Mouse (Mus musculus): Measurements from ENCODE around the gene Igbp1. TPM values are rescaled to one million over a fixed set of nuclear protein-coding genes. Genes with fewer than 3 reads are reported as not detected.

Gene Igbp1
- polyA plus RNA-seq, 1 experiment from 2014 or later, result 34.8 TPM

- 86% methylated on average over 4 of the region's 4 CpGs for WGBS
- Histone ChIP-seq H3K9me3 (replicated peaks; ENCODE audit: control insufficient read depth, low read length) (no peaks in the 10 kb centered on the region), H3K4me2 (ENCODE audit: low read length) (no peak overlapping the region), H3K9ac (ENCODE audit: low read length) (no peak overlapping the region), H3K27me3 (replicated peaks; ENCODE audit: control insufficient read depth, insufficient read depth, low read length) (no peaks in the 10 kb centered on the region), H3K36me3 (ENCODE audit: control insufficient read depth, insufficient read depth, low read length) (peaks cover 16% of the 10 kb centered on the region; the same call in 1 of the 2 replicates), H3K4me1 (ENCODE audit: control insufficient read depth, insufficient read depth, low read length) (no peaks in the 10 kb centered on the region), H3K4me3 (ENCODE audit: low read depth, low read length) (no peak overlapping the region), H3K27ac (ENCODE audit: low read depth, low read length) (no peak overlapping the region)
- no peak for DNase-seq (ENCODE audit: low spot score)
- ATAC-seq, result no peak
Measured at GRCm38 (mm10) chrX:100508164-100508563, 14.1 kb downstream of the Igbp1 start.

- H3K9me3 ChIP-seq (replicated peaks; ENCODE audit: control insufficient read depth, low read length), result no peaks in the 10 kb centered on the region
- H3K27ac ChIP-seq (ENCODE audit: low read depth, low read length), result no peak overlapping the region
- no peak overlapping the region for H3K4me2 ChIP-seq (ENCODE audit: low read length)
- ATAC-seq, result no peak
- H3K27me3 ChIP-seq (replicated peaks; ENCODE audit: control insufficient read depth, insufficient read depth, low read length), result no peaks in the 10 kb centered on the region
- peaks cover 14% of the 10 kb centered on the region; the same call in 1 of the 2 replicates for H3K36me3 ChIP-seq (ENCODE audit: control insufficient read depth, insufficient read depth, low read length)
- H3K4me3 ChIP-seq (ENCODE audit: low read depth, low read length), result no peak overlapping the region
- H3K9ac ChIP-seq (ENCODE audit: low read length), result no peak overlapping the region
- WGBS, result 83% methylated on average over 3 of the region's 3 CpGs
- no peaks in the 10 kb centered on the region for H3K4me1 ChIP-seq (ENCODE audit: control insufficient read depth, insufficient read depth, low read length)
- DNase-seq (ENCODE audit: low spot score), result no peak
Measured at GRCm38 (mm10) chrX:100509921-100510320, 15.8 kb downstream of the Igbp1 start.

GRCm38 (mm10) chrX:100516683-100517082, 22.6 kb downstream of the Igbp1 start:
- no peak overlapping the region for H3K4me3 ChIP-seq (ENCODE audit: low read depth, low read length)
- no peaks in the 10 kb centered on the region for H3K9me3 ChIP-seq (replicated peaks; ENCODE audit: control insufficient read depth, low read length)
- H3K36me3 ChIP-seq (ENCODE audit: control insufficient read depth, insufficient read depth, low read length), result 0 out of 2 replicates have a peak, but pooled peaks cover 3% of the 10 kb centered on the region
- H3K4me1 ChIP-seq (ENCODE audit: control insufficient read depth, insufficient read depth, low read length), result no peaks in the 10 kb centered on the region
- H3K9ac ChIP-seq (ENCODE audit: low read length), result no peak overlapping the region
- no peak overlapping the region for H3K4me2 ChIP-seq (ENCODE audit: low read length)
- WGBS, result 91% methylated on average over 3 of the region's 3 CpGs
- no peak overlapping the region for H3K27ac ChIP-seq (ENCODE audit: low read depth, low read length)
- ATAC-seq (no peak), DNase-seq (ENCODE audit: low spot score) (no peak)
- no peaks in the 10 kb centered on the region for H3K27me3 ChIP-seq (replicated peaks; ENCODE audit: control insufficient read depth, insufficient read depth, low read length)

GRCm38 (mm10) chrX:100517626-100518025, 23.5 kb downstream of the Igbp1 start:
- no peaks in the 10 kb centered on the region for H3K27me3 ChIP-seq (replicated peaks; ENCODE audit: control insufficient read depth, insufficient read depth, low read length)
- no peak for ATAC-seq

GRCm38 (mm10) chrX:100518532-100518931, 24.4 kb downstream of the Igbp1 start:
- no peak overlapping the region for H3K4me2 ChIP-seq (ENCODE audit: low read length)
- 0 out of 2 replicates have a peak, but pooled peaks cover 3% of the 10 kb centered on the region for H3K36me3 ChIP-seq (ENCODE audit: control insufficient read depth, insufficient read depth, low read length)
- DNase-seq (ENCODE audit: low spot score) (no peak), ATAC-seq (no peak)
- 93% methylated on average over 2 of the region's 2 CpGs for WGBS
- H3K27ac ChIP-seq (ENCODE audit: low read depth, low read length), result no peak overlapping the region
- no peaks in the 10 kb centered on the region for H3K9me3 ChIP-seq (replicated peaks; ENCODE audit: control insufficient read depth, low read length)
- H3K4me1 ChIP-seq (ENCODE audit: control insufficient read depth, insufficient read depth, low read length), result no peaks in the 10 kb centered on the region
- H3K27me3 ChIP-seq (replicated peaks; ENCODE audit: control insufficient read depth, insufficient read depth, low read length), result no peaks in the 10 kb centered on the region
- H3K9ac ChIP-seq (ENCODE audit: low read length), result no peak overlapping the region
- H3K4me3 ChIP-seq (ENCODE audit: low read depth, low read length), result no peak overlapping the region

More at GRCm38 (mm10) chrX:100517626-100518025, 23.5 kb downstream of the Igbp1 start:
- WGBS, result 92% methylated on average over 6 of the region's 6 CpGs
- no peak overlapping the region for H3K4me3 ChIP-seq (ENCODE audit: low read depth, low read length)
- no peak overlapping the region for H3K9ac ChIP-seq (ENCODE audit: low read length)
- no peak overlapping the region for H3K4me2 ChIP-seq (ENCODE audit: low read length)
- 0 out of 2 replicates have a peak, but pooled peaks cover 3% of the 10 kb centered on the region for H3K36me3 ChIP-seq (ENCODE audit: control insufficient read depth, insufficient read depth, low read length)
- H3K27ac ChIP-seq (ENCODE audit: low read depth, low read length), result no peak overlapping the region
- no peaks in the 10 kb centered on the region for H3K9me3 ChIP-seq (replicated peaks; ENCODE audit: control insufficient read depth, low read length)
- H3K4me1 ChIP-seq (ENCODE audit: control insufficient read depth, insufficient read depth, low read length), result no peaks in the 10 kb centered on the region
- no peak for DNase-seq (ENCODE audit: low spot score)

GRCm38 (mm10) chrX:100524471-100524870, 30.4 kb downstream of the Igbp1 start, which contains the start of gene Dgat2l6:
TSS of gene Dgat2l6 (plus strand) at chrX:100524838.
- Histone ChIP-seq H3K27me3 (replicated peaks; ENCODE audit: control insufficient read depth, insufficient read depth, low read length) (no peaks in the 10 kb centered on the region), H3K4me2 (ENCODE audit: low read length) (no peak within 1 kb of the TSS), H3K4me3 (ENCODE audit: low read depth, low read length) (no peak within 1 kb of the TSS), H3K9me3 (replicated peaks; ENCODE audit: control insufficient read depth, low read length) (no peaks in the 10 kb centered on the region), H3K4me1 (ENCODE audit: control insufficient read depth, insufficient read depth, low read length) (no peaks in the 10 kb centered on the region), H3K36me3 (ENCODE audit: control insufficient read depth, insufficient read depth, low read length) (no peaks in the 10 kb centered on the region), H3K9ac (ENCODE audit: low read length) (no peak within 1 kb of the TSS), H3K27ac (ENCODE audit: low read depth, low read length) (no peak within 1 kb of the TSS)
- WGBS, result 58% methylated on average over 4 of the region's 4 CpGs
- DNase-seq (ENCODE audit: low spot score) (no peak), ATAC-seq (no peak)

- Histone ChIP-seq H3K36me3 (ENCODE audit: control insufficient read depth, insufficient read depth, low read length) (no peaks in the 10 kb centered on the region), H3K4me3 (ENCODE audit: low read depth, low read length) (no peak overlapping the region), H3K27ac (ENCODE audit: low read depth, low read length) (no peak overlapping the region), H3K9ac (ENCODE audit: low read length) (no peak overlapping the region), H3K27me3 (replicated peaks; ENCODE audit: control insufficient read depth, insufficient read depth, low read length) (no peaks in the 10 kb centered on the region), H3K4me2 (ENCODE audit: low read length) (no peak overlapping the region), H3K9me3 (replicated peaks; ENCODE audit: control insufficient read depth, low read length) (no peaks in the 10 kb centered on the region), H3K4me1 (ENCODE audit: control insufficient read depth, insufficient read depth, low read length) (no peaks in the 10 kb centered on the region)
- DNase-seq (ENCODE audit: low spot score) (no peak), ATAC-seq (no peak)
- 76% methylated on average over 3 of the region's 3 CpGs for WGBS
Measured at GRCm38 (mm10) chrX:100556026-100556425, 61.9 kb downstream of the Igbp1 start.

GRCm38 (mm10) chrX:100565696-100566095, 71.6 kb downstream of the Igbp1 start:
- H3K9ac ChIP-seq (ENCODE audit: low read length), result no peak overlapping the region
- 88% methylated on average over 3 of the region's 3 CpGs for WGBS
- H3K4me2 ChIP-seq (ENCODE audit: low read length), result no peak overlapping the region
- H3K27me3 ChIP-seq (replicated peaks; ENCODE audit: control insufficient read depth, insufficient read depth, low read length), result no peaks in the 10 kb centered on the region
- no peak for ATAC-seq
- no peak overlapping the region for H3K27ac ChIP-seq (ENCODE audit: low read depth, low read length)
- H3K4me1 ChIP-seq (ENCODE audit: control insufficient read depth, insufficient read depth, low read length), result no peaks in the 10 kb centered on the region
- H3K36me3 ChIP-seq (ENCODE audit: control insufficient read depth, insufficient read depth, low read length), result no peaks in the 10 kb centered on the region
- no peak overlapping the region for H3K4me3 ChIP-seq (ENCODE audit: low read depth, low read length)
- DNase-seq (ENCODE audit: low spot score), result no peak
- H3K9me3 ChIP-seq (replicated peaks; ENCODE audit: control insufficient read depth, low read length), result no peaks in the 10 kb centered on the region
